Mouse (Mus musculus) MEL-GATA-1-ER (cell line): ENCODE measurements at regions not wholly inside any gene's neighbourhood (a gene's known extent, or its start where the extent isn't known, plus 50 kb on each side); places are given as distances from the start of the nearest gene placed in this dataset.
"Not testable (repeated sequence)": the region's sequence is repeated elsewhere in the genome, so short reads cannot be mapped to it uniquely, and the experiment has no call there.

Experiments
- DNase-seq: peaks from one replicate; pipeline ENCODE4 v3.0.0-alpha.2; 2012; ENCODE audit warnings: low read depth; ENCODE audit errors: extremely low read depth

DNA sequence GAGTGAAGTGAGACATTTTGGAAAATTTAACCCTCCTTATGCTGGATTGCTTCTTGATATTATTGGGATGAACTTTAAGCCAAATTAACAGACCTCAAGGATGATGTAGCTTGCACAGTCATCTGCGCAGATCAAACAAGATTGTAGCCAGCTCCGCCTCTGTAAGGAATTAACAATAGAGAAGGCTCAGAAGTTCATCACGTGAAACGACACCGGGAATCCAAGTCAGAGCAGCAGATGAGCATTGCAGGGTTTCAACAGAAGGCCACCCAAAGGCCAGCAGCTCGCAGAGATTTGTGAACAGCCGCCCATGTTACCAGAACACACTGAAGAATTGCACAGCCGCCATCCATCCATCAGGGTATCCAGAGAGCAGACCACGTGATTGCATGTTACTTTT lies 391.1 kb downstream of the Med10 start:
- no peak for DNase-seq

DNA sequence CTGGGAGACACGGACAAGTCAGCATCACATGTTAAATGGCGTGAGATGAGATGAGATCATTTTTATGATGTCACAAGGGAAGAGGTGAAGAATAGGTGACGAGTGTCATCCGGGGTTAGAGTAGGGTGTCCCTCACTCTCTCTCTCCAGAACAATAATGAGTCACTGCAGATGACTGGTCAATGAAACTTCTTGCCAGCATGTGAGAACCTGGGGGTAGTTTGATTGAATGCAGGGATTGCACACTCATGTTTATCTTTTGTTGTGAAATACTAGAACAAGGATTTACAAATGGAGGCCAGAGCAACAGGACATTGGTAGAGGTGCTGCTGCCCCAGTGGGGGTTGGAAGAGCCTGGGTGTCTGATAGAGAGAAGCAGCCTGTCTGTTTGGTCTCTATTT lies 393.7 kb downstream of the Med10 start:
- no peak for DNase-seq

DNA sequence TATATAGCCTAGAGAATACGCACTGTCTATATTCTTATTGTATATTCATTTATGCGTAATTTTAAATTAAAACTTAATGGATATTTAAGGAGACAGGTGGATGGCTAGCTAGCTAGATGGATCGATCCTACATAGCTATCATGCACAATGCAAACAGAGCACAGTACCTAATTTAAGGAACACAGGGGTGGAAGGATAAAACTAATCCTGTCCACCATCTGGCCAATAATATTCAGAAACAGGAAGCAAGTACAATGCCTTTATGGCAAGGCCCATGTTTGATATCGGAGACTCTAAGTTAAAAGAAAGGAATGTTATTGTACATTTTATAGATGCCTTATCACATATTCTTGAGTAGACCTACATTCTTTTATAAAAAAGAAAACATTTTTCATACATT lies 396.4 kb downstream of the Med10 start:
- peak; percentile 36 for DNase-seq

DNA sequence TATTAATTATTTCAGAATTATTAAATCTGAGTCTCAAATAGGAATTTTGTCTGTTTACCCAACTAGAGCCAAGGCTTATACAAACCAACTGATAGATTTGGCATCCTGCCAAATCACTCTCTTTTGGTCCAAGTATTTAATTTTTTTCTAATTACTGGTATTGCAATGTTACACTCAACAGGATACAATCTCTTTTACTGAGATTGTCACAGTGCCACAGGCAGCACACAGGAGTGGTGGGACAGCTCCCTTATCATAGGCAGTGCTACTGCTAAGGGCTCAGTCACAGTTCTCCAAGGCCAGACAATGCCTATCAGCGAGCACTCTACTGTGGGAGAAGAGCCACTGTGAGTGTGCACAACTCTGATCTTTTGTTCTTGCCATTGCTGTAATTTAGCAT lies 396.9 kb downstream of the Med10 start:
- peak; percentile 7 for DNase-seq

DNA sequence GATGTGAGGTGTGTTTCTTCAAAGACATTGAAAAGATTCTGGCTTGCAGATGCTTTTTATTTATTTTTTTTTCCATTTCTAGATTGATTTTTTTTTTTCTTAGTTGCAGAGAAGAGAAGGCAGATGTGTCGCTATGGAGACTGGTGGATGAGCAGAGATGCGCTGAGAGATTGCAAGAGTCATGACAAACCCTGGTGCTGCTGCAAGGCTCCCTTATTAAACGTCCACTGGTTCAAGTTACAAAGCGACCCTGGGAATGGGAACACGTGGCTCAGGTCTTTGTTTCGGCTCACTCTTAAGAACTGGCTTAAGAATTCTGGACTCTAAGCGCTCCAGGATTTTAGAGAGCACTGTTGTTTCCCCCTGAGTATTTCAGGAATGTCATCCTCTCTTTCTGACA lies 403.1 kb downstream of the Med10 start:
- DNase-seq = no peak

- DNase-seq = no peak
These were observed 408.0 kb downstream of the Med10 start for GRCm38 (mm10) chr13:70210158-70210557.

- no peak for DNase-seq
These were observed 410.8 kb downstream of the Med10 start for GRCm38 (mm10) chr13:70213017-70213416.

- no peak for DNase-seq
These were observed 411.4 kb downstream of the Med10 start for GRCm38 (mm10) chr13:70213622-70214021.

GRCm38 (mm10) chr13:70214022-70214654 lies 411.9 kb downstream of the Med10 start:
- no peak for DNase-seq

GRCm38 (mm10) chr13:70216134-70216533 lies 413.9 kb downstream of the Med10 start:
- DNase-seq = no peak

GRCm38 (mm10) chr13:70217429-70218133 lies 415.4 kb downstream of the Med10 start:
- DNase-seq = no peak

GRCm38 (mm10) chr13:70223485-70223884 lies 413.9 kb downstream of the Ice1 start:
- DNase-seq = no peak

GRCm38 (mm10) chr13:70227167-70227566 lies 410.3 kb downstream of the Ice1 start:
- DNase-seq = no peak

DNA sequence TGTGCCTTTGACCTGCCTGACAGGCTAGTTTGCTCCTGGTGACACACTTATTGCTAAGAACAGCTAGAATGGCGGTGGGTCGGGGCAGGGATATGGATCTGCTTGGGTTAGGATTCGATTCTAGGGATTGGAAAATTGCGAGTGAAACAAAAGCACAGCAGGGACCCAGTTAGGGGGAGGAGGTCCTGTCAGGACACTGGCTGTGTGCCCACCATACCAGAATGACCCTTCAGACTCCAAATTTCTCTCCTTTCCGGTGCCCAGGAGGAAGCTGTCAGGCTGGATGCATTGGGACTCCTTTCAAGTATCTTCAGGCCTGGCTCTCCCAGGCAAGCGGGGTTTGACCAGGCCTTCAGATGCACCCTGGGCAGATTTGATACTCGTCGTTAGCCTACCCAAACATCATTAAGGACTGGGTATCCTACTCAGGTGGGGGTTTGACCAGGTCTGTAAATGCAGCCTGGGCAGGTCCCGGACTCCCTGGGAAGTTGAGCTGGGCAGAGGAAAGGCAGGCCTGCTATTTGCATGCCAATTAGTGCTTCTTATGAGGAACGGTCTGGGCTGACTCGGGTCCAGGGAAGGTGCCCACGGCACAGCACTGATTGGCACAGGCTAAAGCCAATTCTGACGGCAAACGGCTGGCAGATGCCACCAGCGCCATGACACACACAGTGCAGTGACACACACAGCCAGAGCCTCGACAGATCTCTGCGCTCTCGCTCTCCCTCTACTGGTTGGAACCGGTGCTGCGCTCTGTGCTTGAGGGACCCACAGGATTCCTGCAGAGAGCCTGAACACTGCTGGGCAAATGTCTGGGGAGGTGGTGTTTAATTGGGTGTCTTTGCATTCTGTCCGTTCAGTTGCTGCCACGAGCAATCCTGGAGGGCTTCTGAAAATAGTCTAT lies 403.3 kb downstream of the Ice1 start:
- peak; percentile 26 for DNase-seq

DNA sequence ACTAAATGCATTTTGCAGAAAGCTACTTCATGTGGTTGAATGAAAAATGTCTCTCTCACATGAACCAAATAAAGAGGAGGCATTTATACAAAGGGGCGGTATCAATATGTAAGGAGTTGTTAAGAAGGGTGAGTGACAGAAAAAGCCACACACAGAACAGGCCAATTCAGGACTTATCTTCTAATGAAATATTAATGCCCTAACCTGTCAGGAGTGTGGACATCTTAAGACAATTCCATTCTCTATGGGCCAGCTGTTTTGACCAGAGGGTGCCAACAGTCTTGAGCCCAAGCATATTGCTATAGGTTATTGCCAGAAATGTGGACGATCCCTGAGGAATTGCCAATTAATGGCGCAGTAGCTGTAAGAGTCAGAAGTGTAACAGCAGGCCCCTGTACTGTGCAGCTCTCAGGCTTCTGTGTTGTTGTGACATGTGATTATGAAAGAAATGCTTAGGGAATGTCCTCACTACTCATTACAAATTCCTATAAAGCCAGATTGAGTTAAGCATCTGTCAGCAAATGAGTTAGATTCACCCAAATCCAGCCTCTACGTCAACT lies 393.8 kb downstream of the Ice1 start:
- no peak for DNase-seq

GRCm38 (mm10) chr13:70260003-70260496 lies 377.4 kb downstream of the Ice1 start:
- no peak for DNase-seq

DNA sequence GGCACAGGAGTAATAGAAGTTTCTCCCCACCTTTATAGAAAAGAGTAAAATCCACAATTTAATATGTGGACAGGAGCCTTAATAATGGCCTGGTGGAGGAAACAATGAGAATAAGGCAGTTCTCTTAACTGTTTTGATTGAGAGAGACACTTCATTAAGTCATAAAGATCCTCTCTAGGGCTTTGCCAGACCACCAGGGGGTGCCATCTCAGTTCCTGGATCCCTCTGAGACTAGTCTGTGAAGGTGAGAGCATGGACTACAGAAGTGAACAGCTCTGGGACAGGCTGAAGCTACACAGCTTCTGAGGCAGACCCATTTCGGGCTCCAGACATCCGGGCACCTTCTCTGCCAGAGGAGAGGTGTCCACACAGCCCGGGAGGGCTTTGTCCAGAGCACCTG lies 373.8 kb downstream of the Ice1 start:
- DNase-seq = no peak

DNA sequence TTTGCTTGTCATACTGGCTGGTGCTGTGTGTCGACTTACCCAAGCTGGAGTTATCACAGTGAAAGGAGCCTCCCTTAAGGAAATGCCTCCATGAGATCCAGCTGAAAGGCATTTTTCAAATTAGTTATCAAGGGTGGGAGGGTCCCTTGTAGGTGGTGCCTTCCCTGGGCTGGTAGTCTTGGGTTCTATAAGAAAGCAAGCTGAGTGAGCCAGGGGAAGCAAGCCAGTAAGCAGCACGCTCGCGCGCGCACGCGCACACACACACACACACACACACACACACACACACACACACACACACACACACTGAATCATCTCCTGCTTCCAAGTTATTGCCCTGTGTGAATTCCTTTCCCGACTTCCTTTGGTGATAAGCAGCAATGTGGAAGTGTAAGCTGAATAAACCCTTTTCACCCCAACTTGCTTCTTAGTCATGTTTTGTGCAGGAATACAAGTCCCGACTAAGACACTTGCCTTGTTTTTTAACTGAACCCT lies 360.5 kb downstream of the Ice1 start:
- DNase-seq = not testable (repeated sequence)

- DNase-seq = no peak
These were observed 359.5 kb downstream of the Ice1 start for GRCm38 (mm10) chr13:70277667-70278591.
